Mouse (Mus musculus): Measurements from ENCODE around the gene Zbtb20. TPM values are rescaled to one million over a fixed set of nuclear protein-coding genes. Genes with fewer than 3 reads are reported as not detected.
A peak's percentile ranks its signal among the peaks of the same experiment; 100 is the strongest.

The Zbtb20 gene
- total RNA-seq, 1 experiment from 2014 or later = 178 TPM

GRCm38 (mm10) chr16:43303245-43304197, 427.8 kb downstream of the Zbtb20 start:
- DNase-seq = peak; percentile 40

GRCm38 (mm10) chr16:43309968-43310431, 434.3 kb downstream of the Zbtb20 start:
- no peak for DNase-seq

- no peak for DNase-seq
Measured at GRCm38 (mm10) chr16:43324009-43324408, 448.3 kb downstream of the Zbtb20 start.

GRCm38 (mm10) chr16:43328221-43328620, 452.5 kb downstream of the Zbtb20 start:
- DNase-seq = no peak

GRCm38 (mm10) chr16:43330206-43330605, 454.5 kb downstream of the Zbtb20 start:
- DNase-seq = no peak

GRCm38 (mm10) chr16:43331440-43331839, 455.8 kb downstream of the Zbtb20 start:
- no peak for DNase-seq

GRCm38 (mm10) chr16:43332734-43333133, 457.1 kb downstream of the Zbtb20 start:
- no peak for DNase-seq

- no peak for DNase-seq
Measured at GRCm38 (mm10) chr16:43333265-43333664, 457.6 kb downstream of the Zbtb20 start.

GRCm38 (mm10) chr16:43334411-43335150, 458.9 kb downstream of the Zbtb20 start:
- peak; percentile 21 for DNase-seq

GRCm38 (mm10) chr16:43335151-43335823, 459.6 kb downstream of the Zbtb20 start:
- DNase-seq = no peak

GRCm38 (mm10) chr16:43335824-43336215, 460.1 kb downstream of the Zbtb20 start:
- no peak for DNase-seq

- no peak for DNase-seq
Measured at GRCm38 (mm10) chr16:43340712-43341111, 465.0 kb downstream of the Zbtb20 start.

GRCm38 (mm10) chr16:43341916-43342455, 466.3 kb downstream of the Zbtb20 start:
- no peak for DNase-seq

GRCm38 (mm10) chr16:43346094-43346493, 470.4 kb downstream of the Zbtb20 start:
- DNase-seq = no peak

- DNase-seq = no peak
Measured at GRCm38 (mm10) chr16:43355776-43356645, 480.3 kb downstream of the Zbtb20 start.

GRCm38 (mm10) chr16:43359546-43359945, 483.9 kb downstream of the Zbtb20 start:
- DNase-seq = no peak

GRCm38 (mm10) chr16:43360112-43360511, 484.4 kb downstream of the Zbtb20 start:
- no peak for DNase-seq

GRCm38 (mm10) chr16:43360838-43361480, 485.3 kb downstream of the Zbtb20 start:
- DNase-seq = no peak

GRCm38 (mm10) chr16:43362651-43363300, 487.1 kb downstream of the Zbtb20 start:
- DNase-seq = peak; percentile 88

GRCm38 (mm10) chr16:43363316-43363715, 487.6 kb downstream of the Zbtb20 start:
- DNase-seq = no peak
